Mouse (Mus musculus) midbrain, embryonic 11.5 days (tissue): Measurements from ENCODE around the gene Qk. TPM values are rescaled to one million over a fixed set of nuclear protein-coding genes. Genes with fewer than 3 reads are reported as not detected.

ENCODE experiments used
- ATAC-seq: fragments of 200-750 bp; cut with Nextera tagmentation; 2 replicates; pipeline ENCODE4 v1.8.0; 2017; ENCODE audit warnings: moderate TSS enrichment, moderate library complexity; ENCODE audit not compliant: low FRiP score
- DNase-seq: peaks from one replicate; pipeline ENCODE4 v3.0.0; 2015; ENCODE audit warnings: low spot score; ENCODE audit errors: missing footprints
- H3K27ac ChIP-seq: fragments of 300-500 bp; sonication (generic); 2 replicates; pipeline ENCODE4 v1.5.1; 2014; ENCODE audit warnings: low read depth, low read length
- H3K27me3 ChIP-seq: fragments of 300-500 bp; sonication (generic); 2 replicates; pipeline ENCODE4 v1.6.1; 2014; ENCODE audit warnings: mild to moderate bottlenecking, low read length, moderate library complexity, mixed read lengths; ENCODE audit not compliant: control insufficient read depth, insufficient read depth
- H3K36me3 ChIP-seq: fragments of 300-500 bp; sonication (generic); 2 replicates; pipeline ENCODE4 v1.6.1; 2014; ENCODE audit warnings: mild to moderate bottlenecking, low read length, moderate library complexity, mixed read lengths; ENCODE audit not compliant: control insufficient read depth, insufficient read depth
- H3K4me1 ChIP-seq: fragments of 300-500 bp; sonication (generic); 2 replicates; pipeline ENCODE4 v1.6.1; 2014; ENCODE audit warnings: low read length; ENCODE audit not compliant: control insufficient read depth, insufficient read depth
- H3K4me2 ChIP-seq: fragments of 300-500 bp; sonication (generic); 2 replicates; pipeline ENCODE4 v1.6.1; 2014; ENCODE audit warnings: mild to moderate bottlenecking, moderate library complexity
- H3K4me3 ChIP-seq: fragments of 300-500 bp; sonication (generic); 2 replicates; pipeline ENCODE4 v1.5.1; 2014; ENCODE audit warnings: low read depth, low read length
- H3K9ac ChIP-seq: fragments of 300-500 bp; sonication (generic); 2 replicates; pipeline ENCODE4 v1.6.1; 2014; ENCODE audit warnings: low read length
- H3K9me3 ChIP-seq: fragments of 300-500 bp; sonication (generic); 2 replicates; pipeline ENCODE4 v1.6.1; 2016; ENCODE audit warnings: low read length; ENCODE audit not compliant: control insufficient read depth
- WGBS: fragments of 180-500 bp; shearing (Covaris S2); extraction: QIAGEN DNeasy Blood & Tissue Kit; methylation state at CpG from one replicate; pipeline ENCODE4 v1.1.7; 2014; 5-methylcytosine and 5-hydroxymethylcytosine counted together
- polyA plus RNA-seq: library from polyadenylated mRNA; unstranded; fragments of >200 nt; fragmentation: Nextera tagmentation; extraction: Ambion mirVana; gene quantifications from 2 replicates; pipeline ENCODE4 v1.2.1, GENCODE M21; 2014

The Qk gene
- polyA plus RNA-seq, 1 experiment from 2014 or later = 63.2 TPM

- H3K36me3 ChIP-seq = no peaks in the 10 kb centered on the region
- H3K9me3 ChIP-seq = peaks cover 7% of the 10 kb centered on the region; the same call in 1 of the 2 replicates
- no peak overlapping the region for H3K4me2 ChIP-seq
- H3K9ac ChIP-seq = no peak overlapping the region
- H3K27ac ChIP-seq = no peak overlapping the region
- no peaks in the 10 kb centered on the region for H3K27me3 ChIP-seq
- no peak for ATAC-seq
- 0 out of 2 replicates have a peak, but pooled peaks cover 2% of the 10 kb centered on the region for H3K4me1 ChIP-seq
- peak; percentile 77 for DNase-seq
- WGBS = 83% methylated on average over 1 of the region's 1 CpGs
- no peak overlapping the region for H3K4me3 ChIP-seq
Observed at GRCm38 (mm10) chr17:10190857-10191256, 128.8 kb downstream of the Qk start.

- H3K9me3 ChIP-seq = peaks cover 5% of the 10 kb centered on the region; the same call in 1 of the 2 replicates
- no peaks in the 10 kb centered on the region for H3K27me3 ChIP-seq
- DNase-seq (peak; percentile 28), ATAC-seq (no peak)
- no peak overlapping the region for H3K4me3 ChIP-seq
- H3K36me3 ChIP-seq = no peaks in the 10 kb centered on the region
- no peak overlapping the region for H3K9ac ChIP-seq
- 74% methylated on average over 3 of the region's 3 CpGs for WGBS
- 0 out of 2 replicates have a peak, but pooled peaks cover 2% of the 10 kb centered on the region for H3K4me1 ChIP-seq
- H3K27ac ChIP-seq = no peak overlapping the region
- H3K4me2 ChIP-seq = no peak overlapping the region
Observed at GRCm38 (mm10) chr17:10188481-10188880, 131.2 kb downstream of the Qk start.

GRCm38 (mm10) chr17:10187431-10188020 lies 132.1 kb downstream of the Qk start:
- Histone ChIP-seq H3K4me3 (no peak overlapping the region), H3K4me1 (0 out of 2 replicates have a peak, but pooled peaks cover 2% of the 10 kb centered on the region), H3K27me3 (no peaks in the 10 kb centered on the region), H3K9ac (no peak overlapping the region), H3K4me2 (no peak overlapping the region), H3K9me3 (peaks cover under 1% of the 10 kb centered on the region; the same call in 1 of the 2 replicates), H3K36me3 (no peaks in the 10 kb centered on the region), H3K27ac (no peak overlapping the region)
- DNase-seq (peak; percentile 41), ATAC-seq (no peak)
- WGBS = 76% methylated on average over 4 of the region's 4 CpGs

- Histone ChIP-seq H3K4me1 (no peaks in the 10 kb centered on the region), H3K27me3 (no peaks in the 10 kb centered on the region), H3K27ac (no peak overlapping the region), H3K36me3 (no peaks in the 10 kb centered on the region), H3K9ac (no peak overlapping the region), H3K9me3 (no peaks in the 10 kb centered on the region), H3K4me3 (no peak overlapping the region), H3K4me2 (no peak overlapping the region)
- WGBS = 75% methylated on average over 6 of the region's 6 CpGs
- ATAC-seq (no peak), DNase-seq (peak; percentile 69)
Observed at GRCm38 (mm10) chr17:10181761-10182160, 137.9 kb downstream of the Qk start.

GRCm38 (mm10) chr17:10177096-10177495 lies 142.6 kb downstream of the Qk start:
- H3K27ac ChIP-seq = no peak overlapping the region
- ATAC-seq = no peak
- 80% methylated on average over 5 of the region's 5 CpGs for WGBS

GRCm38 (mm10) chr17:10161258-10161657 lies 158.4 kb downstream of the Qk start:
- WGBS = 96% methylated on average over 3 of the region's 3 CpGs
- H3K4me2 ChIP-seq = no peak overlapping the region
- DNase-seq = peak; percentile 47
- no peak overlapping the region for H3K9ac ChIP-seq
- no peak for ATAC-seq
- no peaks in the 10 kb centered on the region for H3K27me3 ChIP-seq
- H3K9me3 ChIP-seq = no peaks in the 10 kb centered on the region; the same call in 1 of the 2 replicates
- no peaks in the 10 kb centered on the region for H3K36me3 ChIP-seq
- H3K27ac ChIP-seq = no peak overlapping the region
- H3K4me1 ChIP-seq = no peaks in the 10 kb centered on the region
- no peak overlapping the region for H3K4me3 ChIP-seq

More at GRCm38 (mm10) chr17:10177096-10177495, 142.6 kb downstream of the Qk start:
- H3K4me2 ChIP-seq = no peak overlapping the region
- H3K4me1 ChIP-seq = no peaks in the 10 kb centered on the region
- no peak for DNase-seq
- H3K9ac ChIP-seq = no peak overlapping the region
- no peak overlapping the region for H3K4me3 ChIP-seq
- no peaks in the 10 kb centered on the region for H3K36me3 ChIP-seq
- H3K27me3 ChIP-seq = no peaks in the 10 kb centered on the region
- H3K9me3 ChIP-seq = no peaks in the 10 kb centered on the region

GRCm38 (mm10) chr17:10160415-10160814 lies 159.2 kb downstream of the Qk start:
- H3K4me1 ChIP-seq = no peaks in the 10 kb centered on the region
- H3K9ac ChIP-seq = no peak overlapping the region
- ATAC-seq (no peak), DNase-seq (peak; percentile 39)
- no peak overlapping the region for H3K27ac ChIP-seq
- WGBS = 89% methylated on average over 6 of the region's 6 CpGs
- H3K36me3 ChIP-seq = no peaks in the 10 kb centered on the region
- no peak overlapping the region for H3K4me2 ChIP-seq
- H3K27me3 ChIP-seq = no peaks in the 10 kb centered on the region
- no peak overlapping the region for H3K4me3 ChIP-seq
- H3K9me3 ChIP-seq = no peaks in the 10 kb centered on the region; the same call in 1 of the 2 replicates

- H3K4me1 ChIP-seq = peaks cover 1% of the 10 kb centered on the region; the same call in 1 of the 2 replicates
- no peak for ATAC-seq
- no peaks in the 10 kb centered on the region; the same call in 1 of the 2 replicates for H3K9me3 ChIP-seq
- H3K4me2 ChIP-seq = no peak overlapping the region
- WGBS = 72% methylated on average over 8 of the region's 8 CpGs
- H3K27me3 ChIP-seq = no peaks in the 10 kb centered on the region
- no peak overlapping the region for H3K9ac ChIP-seq
- no peak overlapping the region for H3K27ac ChIP-seq
- DNase-seq = peak; percentile 39
- no peak overlapping the region for H3K4me3 ChIP-seq
- H3K36me3 ChIP-seq = no peaks in the 10 kb centered on the region
Observed at GRCm38 (mm10) chr17:10152808-10153413, 166.7 kb downstream of the Qk start.
